Mouse (Mus musculus) myocyte (in vitro differentiated cells): ENCODE results near the gene Trim58. TPM values are rescaled to one million over a fixed set of nuclear protein-coding genes. Genes with fewer than 3 reads are reported as not detected.

Source experiments
- H3K27me3 ChIP-seq: one replicate; pipeline ENCODE4 v1.6.1; 2011; ENCODE audit not compliant: control insufficient read depth, insufficient read depth, insufficient read length
- H3K36me3 ChIP-seq: one replicate; pipeline ENCODE4 v1.6.1; 2011; ENCODE audit not compliant: control insufficient read depth, insufficient read depth
- H3K4me2 ChIP-seq: one replicate; pipeline ENCODE4 v1.6.1; 2011; ENCODE audit warnings: low read depth, control low read depth
- H3K4me3 ChIP-seq: one replicate; pipeline ENCODE4 v1.5.1; 2011; ENCODE audit warnings: mild to moderate bottlenecking, control low read depth, moderate library complexity
- H3K79me2 ChIP-seq: one replicate; pipeline ENCODE4 v1.6.1; 2011; ENCODE audit not compliant: control insufficient read depth, insufficient read depth
- H3ac ChIP-seq: one replicate; pipeline ENCODE4 v1.6.1; 2011; ENCODE audit not compliant: control insufficient read depth, insufficient read length
- CEBPB ChIP-seq: IDR thresholded peaks from 2 replicates; pipeline ENCODE4 v1.6.1; 2011; ENCODE audit warnings: mild to moderate bottlenecking, moderate library complexity; ENCODE audit not compliant: poor library complexity, insufficient read depth, severe bottlenecking
- E2F4 ChIP-seq: IDR thresholded peaks from one replicate; pipeline ENCODE4 v1.6.1; 2011; ENCODE audit warnings: mild to moderate bottlenecking, control low read depth, moderate library complexity; ENCODE audit not compliant: insufficient read depth
- MAX ChIP-seq: IDR thresholded peaks from one replicate; pipeline ENCODE4 v1.6.1; 2011; ENCODE audit warnings: low read depth, mild to moderate bottlenecking, control low read depth
- MYOD1 ChIP-seq, 3 experiments: IDR thresholded peaks; one replicate each; pipeline ENCODE4 v1.6.1; 2011; ENCODE audit warnings: control low read depth in 2 of 3, low read depth in 2 of 3, mild to moderate bottlenecking in 2 of 3, moderate library complexity in 1 of 3; ENCODE audit not compliant: insufficient read length in 2 of 3, control insufficient read depth in 1 of 3
- MYOG ChIP-seq, 3 experiments: IDR thresholded peaks; one replicate each; pipeline ENCODE4 v1.6.1; 2011; ENCODE audit warnings: control low read depth in 2 of 3, low read depth in 2 of 3, mild to moderate bottlenecking in 2 of 3; ENCODE audit not compliant: insufficient read length in 2 of 3, control insufficient read depth in 1 of 3, insufficient read depth in 1 of 3
- POLR2A ChIP-seq: IDR thresholded peaks from one replicate; pipeline ENCODE4 v1.6.1; 2011; ENCODE audit warnings: low read depth, mild to moderate bottlenecking, control low read depth, moderate library complexity; ENCODE audit not compliant: insufficient read length
- POLR2AphosphoS2 ChIP-seq: IDR thresholded peaks from one replicate; pipeline ENCODE4 v1.6.1; 2011; ENCODE audit warnings: low read depth, control low read depth; ENCODE audit not compliant: insufficient read length
- REST ChIP-seq: IDR thresholded peaks from one replicate; pipeline ENCODE4 v1.6.1; 2011; ENCODE audit warnings: mild to moderate bottlenecking, control low read depth, moderate library complexity; ENCODE audit not compliant: insufficient read depth, insufficient read length
- SRF ChIP-seq: IDR thresholded peaks from one replicate; pipeline ENCODE4 v1.6.1; 2011; ENCODE audit warnings: low read depth; ENCODE audit not compliant: control insufficient read depth, insufficient read length
- TCF12 ChIP-seq: IDR thresholded peaks from one replicate; pipeline ENCODE4 v1.6.1; 2011; ENCODE audit warnings: mild to moderate bottlenecking, control low read depth; ENCODE audit not compliant: poor library complexity, insufficient read depth, severe bottlenecking
- TCF3 ChIP-seq: IDR thresholded peaks from one replicate; pipeline ENCODE4 v1.6.1; 2011; ENCODE audit warnings: low read depth, control low read depth; ENCODE audit not compliant: insufficient read length
- USF1 ChIP-seq: IDR thresholded peaks from one replicate; pipeline ENCODE4 v1.6.1; 2011; ENCODE audit warnings: low read depth, mild to moderate bottlenecking, control low read depth, moderate library complexity
- polyA plus RNA-seq: library from polyadenylated mRNA; unstranded; fragments of >200 nt; fragmentation: generic; extraction: Trizol; gene quantifications from one replicate; pipeline ENCODE4 v1.2.1, GENCODE M21; 2012; ENCODE audit warnings: missing spikeins

The Trim58 gene
- polyA plus RNA-seq, 1 experiment = not detected

GRCm38 (mm10) chr11:58613359-58613758, 26.9 kb upstream of the Trim58 start:
- Histone ChIP-seq H3ac (no peak overlapping the region), H3K36me3 (no peaks in the 10 kb centered on the region), H3K4me2 (no peak overlapping the region), H3K27me3 (no peaks in the 10 kb centered on the region), H3K79me2 (no peaks in the 10 kb centered on the region), H3K4me3 (no peak overlapping the region)
- TF ChIP-seq USF1 (no peak), TCF3 (no peak), MAX (no peak), MYOG (IDR thresholded peaks at IDR 0.05; ENCODE audit: control insufficient read depth in 1 of 3, insufficient read depth in 1 of 3, insufficient read length in 2 of 3, low read depth in 2 of 3) (no peak), POLR2A (no peak), E2F4 (no peak)

- Histone ChIP-seq H3ac (no peak overlapping the region), H3K4me2 (no peak overlapping the region), H3K27me3 (no peaks in the 10 kb centered on the region), H3K4me3 (no peak overlapping the region), H3K79me2 (no peaks in the 10 kb centered on the region), H3K36me3 (no peaks in the 10 kb centered on the region)
- TF ChIP-seq MAX (no peak), SRF (no peak), REST (no peak), E2F4 (no peak), TCF12 (no peak), MYOD1 (IDR thresholded peaks at IDR 0.05; ENCODE audit: control insufficient read depth in 1 of 3, insufficient read length in 2 of 3, low read depth in 2 of 3) (no peak), POLR2AphosphoS2 (no peak)
Measured at GRCm38 (mm10) chr11:58614526-58614925, 25.7 kb upstream of the Trim58 start.

GRCm38 (mm10) chr11:58615975-58616374, 24.3 kb upstream of the Trim58 start, which contains the start of gene 2210407C18Rik:
Gene 2210407C18Rik, minus strand, starts transcription at chr11:58616075.
- no peak within 1 kb of the TSS for H3ac ChIP-seq
- H3K79me2 ChIP-seq = no peaks in the 10 kb centered on the region
- TF ChIP-seq MYOG (IDR thresholded peaks at IDR 0.05; ENCODE audit: control insufficient read depth in 1 of 3, insufficient read depth in 1 of 3, insufficient read length in 2 of 3, low read depth in 2 of 3) (no peak), TCF12 (no peak), POLR2AphosphoS2 (no peak), TCF3 (no peak), E2F4 (no peak), POLR2A (no peak), REST (no peak), CEBPB (no peak), SRF (no peak), MYOD1 (IDR thresholded peaks at IDR 0.05; ENCODE audit: control insufficient read depth in 1 of 3, insufficient read length in 2 of 3, low read depth in 2 of 3) (no peak), MAX (no peak), USF1 (no peak)
- H3K27me3 ChIP-seq = no peaks in the 10 kb centered on the region
- no peaks in the 10 kb centered on the region for H3K36me3 ChIP-seq
- H3K4me3 ChIP-seq = no peak within 1 kb of the TSS
- no peak within 1 kb of the TSS for H3K4me2 ChIP-seq

- no peak overlapping the region for H3K4me2 ChIP-seq
- H3K27me3 ChIP-seq = no peaks in the 10 kb centered on the region
- H3K79me2 ChIP-seq = no peaks in the 10 kb centered on the region
- no peak overlapping the region for H3ac ChIP-seq
- H3K36me3 ChIP-seq = no peaks in the 10 kb centered on the region
- no peak overlapping the region for H3K4me3 ChIP-seq
- no peak for TF ChIP-seq REST
- no peak for TF ChIP-seq MAX
- no peak for TF ChIP-seq E2F4
- no peak for TF ChIP-seq CEBPB
- TF ChIP-seq MYOG (IDR thresholded peaks at IDR 0.05; ENCODE audit: control insufficient read depth in 1 of 3, insufficient read depth in 1 of 3, insufficient read length in 2 of 3, low read depth in 2 of 3) = no peak
- no peak for TF ChIP-seq TCF12
- TF ChIP-seq POLR2AphosphoS2 = no peak
- TF ChIP-seq MYOD1 (IDR thresholded peaks at IDR 0.05; ENCODE audit: control insufficient read depth in 1 of 3, insufficient read length in 2 of 3, low read depth in 2 of 3) = no peak
- TF ChIP-seq SRF = no peak
- TF ChIP-seq TCF3 = no peak
- no peak for TF ChIP-seq USF1
- no peak for TF ChIP-seq POLR2A
Measured at GRCm38 (mm10) chr11:58618369-58618768, 21.9 kb upstream of the Trim58 start.

GRCm38 (mm10) chr11:58618793-58619192, 21.5 kb upstream of the Trim58 start:
- no peaks in the 10 kb centered on the region for H3K79me2 ChIP-seq
- no peaks in the 10 kb centered on the region for H3K36me3 ChIP-seq
- H3K27me3 ChIP-seq = no peaks in the 10 kb centered on the region
- no peak overlapping the region for H3ac ChIP-seq
- no peak for TF ChIP-seq USF1
- no peak for TF ChIP-seq MAX
- TF ChIP-seq TCF12 = no peak
- no peak for TF ChIP-seq E2F4
- no peak for TF ChIP-seq TCF3
- TF ChIP-seq POLR2AphosphoS2 = no peak
- TF ChIP-seq MYOD1 (IDR thresholded peaks at IDR 0.05; ENCODE audit: control insufficient read depth in 1 of 3, insufficient read length in 2 of 3, low read depth in 2 of 3) = no peak
- TF ChIP-seq POLR2A = no peak
- no peak overlapping the region for H3K4me2 ChIP-seq
- no peak overlapping the region for H3K4me3 ChIP-seq
